Mouse (Mus musculus) c-Kit-positive CD71-negative TER-119-negative erythroid progenitor cells, embryonic 14.5 days (primary cell): ENCODE data around the gene Gm10058.
"Not testable (repeated sequence)": the region's sequence is repeated elsewhere in the genome, so short reads cannot be mapped to it uniquely, and the experiment has no call there.

Experiments
- DNase-seq: peaks from one replicate; pipeline ENCODE4 v3.0.0-alpha.2; 2013; ENCODE audit warnings: low read depth

Gene Gm10058

DNA sequence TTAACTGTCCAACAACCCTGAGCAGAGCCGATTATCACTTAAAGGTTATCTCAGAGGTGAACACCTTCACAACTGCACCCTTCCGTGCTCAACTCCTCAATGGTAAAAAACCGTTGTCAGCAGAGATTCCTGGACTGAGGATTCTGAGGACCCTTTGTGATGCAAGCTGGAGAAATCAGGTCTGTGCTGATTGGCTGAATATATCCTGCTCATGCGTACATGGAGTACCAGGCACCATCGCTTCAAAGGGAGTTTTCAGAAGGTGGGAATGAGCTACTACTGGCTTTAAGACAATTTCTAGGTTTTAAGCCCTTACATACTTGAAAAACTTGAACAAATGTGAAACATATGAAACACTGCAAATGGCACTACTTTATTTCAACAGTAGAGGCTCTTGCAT lies at the start of gene Gm10058:
TSS of gene Gm10058 (minus strand) at position 101 of the 400 bp plus-strand sequence.
- DNase-seq = not testable (repeated sequence)
